Mouse (Mus musculus): ENCODE measurements around the gene Rfesd.

GRCm38 (mm10) chr13:76064363-76064945 lies 45.9 kb upstream of the Rfesd start:
- TF ChIP-seq CTCF (IDR thresholded peaks at IDR 0.05; ENCODE audit: borderline replicate concordance, insufficient read depth, low read depth, low read length) (no peak), POLR2A (IDR thresholded peaks at IDR 0.05; ENCODE audit: borderline replicate concordance, insufficient read depth, low read length) (no peak)

Data from cerebellum, adult 2 months (tissue).